Mouse (Mus musculus) retina, adult 2 months (tissue): ENCODE results near the gene Rap1gap2.

Source experiments
- DNase-seq: peaks from one replicate; pipeline ENCODE4 v3.0.0-alpha.2; 2012; ENCODE audit warnings: low read depth, low spot score

The Rap1gap2 gene

GRCm38 (mm10) chr11:74412462-74412861 lies 198.3 kb downstream of the Rap1gap2 start:
- no peak for DNase-seq

DNA sequence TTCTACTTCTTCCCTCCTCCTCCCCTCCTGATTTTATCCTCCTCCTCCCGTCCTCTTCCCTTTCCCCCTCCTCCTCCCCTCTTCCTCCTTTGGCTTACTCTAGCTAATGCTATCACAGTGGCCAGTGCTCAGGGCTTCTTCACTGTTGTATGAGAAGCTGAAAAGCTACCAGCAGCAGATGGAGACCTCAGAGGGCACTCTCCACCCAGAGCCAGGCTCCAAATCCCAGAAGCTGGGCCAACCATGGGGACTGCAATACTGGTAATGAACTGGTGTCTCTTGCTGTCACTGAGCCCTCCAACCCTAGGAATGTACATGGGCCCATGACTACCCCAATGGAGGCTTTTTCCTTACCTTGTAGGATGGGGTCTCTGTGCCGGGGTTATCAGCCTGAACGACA lies 198.8 kb downstream of the Rap1gap2 start:
- no peak for DNase-seq

DNA sequence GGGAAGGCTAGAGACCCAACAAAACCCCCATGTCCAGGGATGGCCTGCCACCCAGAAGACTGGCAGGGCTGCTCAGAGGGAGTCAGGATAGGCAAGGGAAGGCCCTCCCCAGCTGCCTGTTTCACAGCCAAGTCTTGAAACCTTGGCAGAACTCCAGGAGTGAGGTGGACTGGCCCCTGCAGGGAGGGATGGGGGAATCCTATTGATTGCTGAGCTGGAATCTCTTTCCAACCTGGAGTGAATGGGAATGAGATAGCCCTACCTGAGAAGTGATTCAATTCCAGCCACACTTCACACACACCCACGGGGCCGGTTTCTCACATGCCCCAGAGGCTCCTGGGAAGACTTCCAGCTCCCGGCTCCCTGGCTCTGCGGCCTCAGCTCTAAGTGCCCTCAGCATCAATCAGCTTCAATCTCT lies 200.9 kb downstream of the Rap1gap2 start:
- DNase-seq, result peak; percentile 26

DNA sequence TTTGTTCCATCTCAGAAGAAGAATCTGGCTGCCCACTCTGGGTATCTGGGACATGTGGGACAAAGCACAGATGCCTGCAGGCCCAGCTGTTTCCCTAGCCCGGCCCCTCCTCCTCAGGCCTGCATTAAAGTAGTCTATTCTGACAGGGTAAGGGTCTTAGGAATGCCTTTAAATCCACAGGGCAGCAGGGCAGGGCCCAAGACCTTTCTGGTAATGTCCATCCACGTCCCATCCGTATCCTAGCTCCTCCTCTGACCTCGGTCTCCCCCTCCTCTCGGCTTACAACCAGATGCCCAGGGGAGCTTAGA lies 201.3 kb downstream of the Rap1gap2 start:
- DNase-seq, result no peak

DNA sequence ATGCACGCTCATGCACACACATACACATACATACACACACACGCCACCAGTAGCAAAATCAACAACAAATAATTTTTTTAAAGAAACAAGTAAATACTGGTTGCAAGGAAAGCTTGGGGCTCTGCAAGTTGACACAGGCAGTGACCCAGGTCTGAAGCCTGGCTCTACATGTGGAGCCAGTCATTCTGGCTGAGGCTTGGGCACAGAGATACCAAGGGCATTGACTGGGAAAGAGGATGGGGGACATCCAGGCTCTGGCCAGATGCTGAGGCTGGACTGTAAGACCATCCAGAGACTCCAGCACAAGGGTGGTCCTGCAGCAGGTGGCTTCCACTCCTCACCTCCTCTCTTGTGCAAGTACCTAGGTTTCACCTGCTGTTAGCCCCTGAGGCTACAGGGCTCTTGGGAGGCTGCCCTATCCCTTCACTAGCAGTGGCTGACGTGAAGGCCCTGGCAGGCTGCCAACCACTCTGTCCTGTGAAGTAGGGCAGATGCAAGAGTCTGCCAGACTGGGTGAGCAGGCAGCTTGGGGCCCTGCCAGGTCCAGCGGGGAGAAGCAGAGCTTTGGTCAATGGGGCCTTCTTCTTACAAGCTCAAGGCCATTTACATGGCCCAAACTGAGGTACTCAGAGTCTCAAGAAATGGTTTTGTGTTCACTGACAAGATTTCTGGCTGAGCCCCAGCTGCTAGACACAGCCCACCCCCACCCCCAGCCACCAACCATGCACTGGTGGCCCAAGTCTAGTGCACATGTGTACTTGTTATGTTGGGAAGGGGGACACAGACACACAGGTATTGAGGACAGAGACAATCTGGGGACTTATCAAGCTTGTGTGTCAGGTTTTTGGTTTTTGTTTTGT lies 201.9 kb downstream of the Rap1gap2 start:
- peak; percentile 45 for DNase-seq

DNA sequence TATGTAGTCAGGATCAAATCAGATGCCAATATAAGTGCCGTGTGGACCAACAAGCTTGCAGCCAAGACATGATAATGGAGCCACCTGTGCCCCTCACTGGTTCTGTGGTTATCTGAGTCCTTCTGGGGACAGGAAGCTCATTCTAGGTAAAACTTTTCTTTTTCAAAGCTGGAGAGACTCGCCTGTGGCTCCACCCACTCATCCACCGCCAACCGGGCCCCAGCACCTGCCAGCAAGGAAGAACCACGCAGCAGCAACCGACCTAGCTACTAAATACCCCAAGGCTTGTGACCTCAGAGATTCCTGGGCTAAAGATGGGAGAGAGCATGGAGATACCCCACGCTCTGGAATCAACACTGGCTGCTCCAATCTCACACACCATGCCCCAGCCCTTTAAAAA lies 205.5 kb downstream of the Rap1gap2 start:
- DNase-seq, result no peak

DNA sequence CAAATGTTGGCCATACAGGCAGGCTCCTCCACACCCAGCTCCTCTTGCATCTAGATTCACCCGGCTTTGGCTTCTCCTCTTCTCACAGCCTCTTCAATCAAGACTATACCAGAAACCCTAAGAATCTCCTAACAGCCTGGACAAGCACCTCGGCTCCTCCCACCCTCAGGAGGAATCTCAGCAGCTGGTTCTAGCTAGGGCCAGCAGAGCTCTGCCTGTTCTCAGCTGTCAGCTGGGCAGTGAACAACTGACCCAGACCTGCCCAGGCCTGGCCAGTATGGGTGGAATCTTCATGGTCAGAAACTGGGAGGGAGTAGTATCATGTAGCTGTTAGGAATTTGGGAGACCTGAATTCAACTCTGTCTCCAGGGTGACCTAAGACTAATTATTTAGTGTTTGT lies 206.5 kb downstream of the Rap1gap2 start:
- DNase-seq, result no peak

- DNase-seq, result no peak
Observed at GRCm38 (mm10) chr11:74402126-74402525, 208.6 kb downstream of the Rap1gap2 start.

DNA sequence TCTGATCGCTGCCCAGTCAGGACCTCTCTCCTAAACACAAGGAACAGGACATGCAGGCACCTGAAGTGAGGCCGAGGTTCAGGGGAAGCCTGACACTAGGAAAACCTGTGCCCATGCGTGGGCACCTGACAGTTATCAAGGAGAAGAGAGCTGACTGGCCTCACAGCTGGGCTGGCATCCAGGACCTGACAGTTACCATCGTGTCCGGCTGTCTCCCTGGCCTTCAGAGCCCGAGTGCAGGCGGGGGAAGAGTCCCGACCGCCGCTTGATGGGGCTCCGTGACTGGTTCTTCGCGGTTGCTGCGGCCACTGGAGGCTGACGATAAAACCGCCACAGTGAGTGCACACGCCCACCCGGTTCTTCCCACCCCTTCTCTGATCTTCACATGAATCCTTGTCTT lies 215.1 kb downstream of the Rap1gap2 start:
- DNase-seq, result no peak

DNA sequence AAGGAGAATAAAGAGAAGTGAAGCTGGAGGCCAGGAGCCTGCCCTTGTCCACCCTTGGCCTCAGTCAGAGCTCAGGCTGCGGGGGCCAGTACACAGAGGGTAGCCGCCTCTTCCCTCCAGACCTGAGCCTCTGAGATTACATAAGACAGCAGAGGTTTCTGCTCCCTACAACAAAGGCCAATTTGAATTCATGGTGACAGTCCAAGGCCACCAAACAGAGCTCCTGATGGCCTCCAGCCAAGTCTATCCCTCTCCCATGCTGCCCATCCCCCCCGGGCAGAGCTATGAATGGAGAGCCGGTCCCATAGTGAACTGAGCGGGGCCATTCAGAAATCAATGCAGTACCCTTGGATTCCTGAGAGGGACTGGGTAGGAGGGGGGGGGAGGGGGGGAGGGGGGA lies 217.2 kb downstream of the Rap1gap2 start:
- no peak for DNase-seq

DNA sequence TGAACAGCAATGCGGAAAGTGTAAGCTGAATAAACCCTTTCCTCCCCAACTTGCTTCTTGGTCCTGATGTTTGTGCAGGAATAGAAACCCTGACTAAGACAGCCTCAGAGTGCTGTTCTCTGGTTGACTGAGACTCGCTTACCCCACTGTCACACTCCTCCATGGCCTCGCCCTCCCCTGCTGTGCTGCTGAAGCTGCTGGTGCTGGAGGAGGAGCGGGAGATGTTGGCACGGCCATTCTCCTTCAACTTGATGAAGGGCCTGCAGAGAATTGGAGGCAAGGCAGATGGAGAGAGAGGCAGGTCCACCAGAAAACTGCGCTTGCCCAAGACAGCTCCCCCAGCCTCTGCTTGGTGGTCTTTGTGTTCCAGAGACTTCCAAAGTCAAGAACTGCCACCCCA lies 217.8 kb downstream of the Rap1gap2 start:
- DNase-seq, result no peak

DNA sequence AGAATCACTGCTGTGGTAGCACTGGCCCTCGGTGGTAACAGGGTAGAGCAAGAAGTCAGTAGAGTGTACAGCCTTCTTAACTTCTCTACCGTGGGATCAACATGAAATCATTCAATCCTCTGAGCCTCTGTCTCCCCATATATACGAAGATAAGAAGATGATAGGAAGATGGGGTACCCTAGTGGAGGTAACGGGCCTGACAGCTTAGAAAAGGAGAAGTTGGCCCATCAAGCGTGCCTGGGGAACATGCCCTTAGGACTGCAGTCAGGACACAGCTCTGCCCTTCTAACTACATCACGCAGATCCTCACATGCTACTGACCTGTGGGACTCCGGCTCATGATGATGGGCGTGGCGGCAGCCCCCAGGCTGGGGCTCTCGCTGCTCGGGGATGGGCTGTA lies 218.8 kb downstream of the Rap1gap2 start:
- DNase-seq, result no peak

GRCm38 (mm10) chr11:74387203-74387602 lies 223.5 kb downstream of the Rap1gap2 start:
- DNase-seq, result no peak

DNA sequence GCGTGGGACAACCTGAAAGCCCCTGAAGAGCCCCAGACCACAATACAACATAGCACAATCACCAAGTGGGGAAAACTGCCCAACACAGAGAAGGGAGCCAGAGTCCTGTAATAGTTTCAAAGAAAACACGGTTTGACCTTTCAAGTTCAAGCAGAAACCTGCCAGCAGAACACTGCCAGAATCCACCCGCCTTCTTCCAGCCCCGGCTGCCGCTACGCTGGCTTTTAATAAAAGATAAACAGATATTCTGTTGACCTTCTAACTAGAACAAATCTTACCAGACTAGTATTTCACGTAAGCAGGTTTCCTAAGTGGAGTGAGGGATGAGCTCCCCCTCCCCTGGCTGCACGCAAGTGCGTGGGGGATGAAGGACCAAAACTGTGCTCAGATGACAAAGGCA lies 225.0 kb downstream of the Rap1gap2 start:
- DNase-seq, result no peak

GRCm38 (mm10) chr11:74379166-74379873 lies 231.4 kb downstream of the Rap1gap2 start:
- DNase-seq, result no peak

- no peak for DNase-seq
Observed at GRCm38 (mm10) chr11:74376847-74377246, 233.9 kb downstream of the Rap1gap2 start.

GRCm38 (mm10) chr11:74371393-74372100 lies 239.2 kb downstream of the Rap1gap2 start:
- DNase-seq, result peak; percentile 42

DNA sequence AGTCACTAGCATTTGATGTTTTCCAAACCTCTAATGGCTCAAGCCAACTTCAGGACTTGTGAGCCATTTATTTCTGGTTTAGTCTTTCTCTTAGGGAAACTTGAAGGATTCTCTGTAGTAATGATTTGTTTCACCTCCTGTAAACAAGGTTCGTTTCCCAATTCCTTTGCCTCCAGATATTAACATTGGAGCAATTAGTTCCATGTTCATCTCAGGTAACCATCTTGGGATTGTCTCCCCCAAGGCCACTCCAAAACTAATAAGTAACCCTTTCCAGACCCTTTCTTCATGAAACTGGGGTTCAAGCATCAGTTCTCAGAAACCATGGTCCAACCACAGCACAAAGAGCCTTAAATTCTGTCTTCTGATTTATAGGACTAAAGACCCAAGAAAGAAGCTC lies 248.9 kb downstream of the Rap1gap2 start, which contains the start of gene Olfr412:
Gene Olfr412, plus strand, starts transcription at position 301 of the 400 bp plus-strand sequence.
- DNase-seq, result no peak

DNA sequence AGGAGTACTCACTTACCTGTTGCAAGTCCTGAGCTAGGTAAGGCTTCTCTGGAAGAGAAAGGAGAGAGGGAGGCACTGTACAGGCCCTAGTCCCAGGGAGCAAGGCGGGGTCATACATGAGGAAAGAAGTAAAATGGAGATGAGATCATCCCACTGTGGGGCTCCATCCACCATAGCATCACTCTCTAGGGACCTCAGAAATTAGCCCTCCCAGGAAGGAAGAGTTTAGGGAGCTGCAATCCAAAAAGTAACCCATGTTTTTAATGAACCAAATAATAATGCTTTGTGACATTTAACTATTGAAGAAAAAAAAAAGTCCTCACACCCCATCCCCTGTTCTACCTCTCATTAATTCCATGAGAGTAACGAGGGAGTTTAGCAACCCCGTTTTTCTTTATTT lies 258.2 kb downstream of the Rap1gap2 start, which contains the start of gene Olfr411:
Gene Olfr411, minus strand, starts transcription at position 101 of the 400 bp plus-strand sequence.
- no peak for DNase-seq

DNA sequence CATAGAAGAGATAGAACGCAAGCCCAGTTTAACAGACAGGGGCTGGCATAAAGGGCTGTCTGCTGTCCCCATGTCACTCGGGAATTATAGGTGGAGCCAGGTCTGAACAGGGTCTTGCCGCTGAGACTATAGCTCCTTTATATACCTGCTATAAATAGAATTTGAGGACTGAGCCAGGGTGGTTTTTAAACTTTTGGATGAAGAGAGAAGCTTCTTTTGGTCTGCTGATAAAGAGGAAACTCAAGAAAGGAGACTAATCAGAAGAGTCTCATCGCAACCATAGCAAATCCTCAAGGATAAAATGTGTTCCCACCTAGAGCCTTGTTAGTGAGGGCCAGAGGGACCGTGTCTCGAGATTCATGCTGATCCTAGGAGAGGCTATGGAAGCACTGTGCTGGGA lies 272.8 kb downstream of the Rap1gap2 start, which contains the start of gene Olfr410:
Gene Olfr410, minus strand, starts transcription at position 101 of the 400 bp plus-strand sequence.
- no peak for DNase-seq
